Mouse (Mus musculus) kidney, adult 2 months (tissue): ENCODE measurements around the gene Nlrp1a.

ENCODE experiments used
- CTCF ChIP-seq: fragments of 200-500 bp; conservative IDR thresholded peaks from 2 replicates; pipeline ENCODE4 v1.5.1; 2011; ENCODE audit warnings: low read depth, mild to moderate bottlenecking, control low read depth, low read length, moderate library complexity, mixed read lengths; ENCODE audit not compliant: insufficient read depth, insufficient read length
- POLR2A ChIP-seq: fragments of 200-500 bp; IDR thresholded peaks from one replicate; pipeline ENCODE4 v1.6.1; 2011; ENCODE audit warnings: low read depth, low read length, control low read depth

- TF ChIP-seq CTCF (no peak), POLR2A (no peak)
These were observed 68.2 kb downstream of the Nlrp1a start for GRCm38 (mm10) chr11:71076342-71076741.
